Mouse (Mus musculus) CH12.LX (cell line): ENCODE measurements around the gene Tcte3. TPM values are rescaled to one million over a fixed set of nuclear protein-coding genes. Genes with fewer than 3 reads are reported as not detected.
"Not testable (repeated sequence)": the region's sequence is repeated elsewhere in the genome, so short reads cannot be mapped to it uniquely, and the experiment has no call there.

Experiments used
- DNase-seq: peaks from one replicate; pipeline ENCODE4 v3.0.0-alpha.2; 2013; ENCODE audit errors: extremely low read depth
- H3K27ac ChIP-seq: 2 replicates; pipeline ENCODE4 v1.5.1; 2012; ENCODE audit warnings: low read depth, mild to moderate bottlenecking, control low read depth, moderate library complexity; ENCODE audit not compliant: insufficient read depth
- H3K27me3 ChIP-seq: replicated peaks from 2 replicates; pipeline ENCODE3; 2012; ENCODE audit warnings: inconsistent platforms
- H3K36me3 ChIP-seq, 2 experiments: replicated peaks in 1 of 2; 2 replicates each; pipeline versions ENCODE3 to v1.6.1; 2012; ENCODE audit warnings: inconsistent platforms in 1 of 2, low read length in 1 of 2, mild to moderate bottlenecking in 1 of 2, mixed read lengths in 1 of 2, moderate library complexity in 1 of 2; ENCODE audit not compliant: control insufficient read depth in 1 of 2, insufficient read depth in 1 of 2
- H3K4me1 ChIP-seq, 2 experiments: 2 replicates each; pipeline ENCODE4 v1.6.1; 2012; ENCODE audit warnings: inconsistent platforms in 1 of 2, moderate library complexity in 1 of 2; ENCODE audit not compliant: insufficient read depth in 2 of 2, control insufficient read depth in 1 of 2
- H3K4me2 ChIP-seq: 2 replicates; pipeline ENCODE4 v1.6.1; 2012; ENCODE audit warnings: low read depth, mild to moderate bottlenecking, control low read depth; ENCODE audit not compliant: poor library complexity, insufficient read depth, severe bottlenecking
- H3K4me3 ChIP-seq, 3 experiments: fragments of 150-350 bp in 1 of 3; sonication (generic) in 1 of 3; replicated peaks in 1 of 3; 2 replicates each; pipeline versions ENCODE3 to v1.5.1; 2011 to 2012; ENCODE audit warnings: low read depth in 2 of 3, low read length in 2 of 3, mild to moderate bottlenecking in 2 of 3, moderate library complexity in 2 of 3, control low read depth in 1 of 3, improper control_type of control experiment in 1 of 3, inconsistent platforms in 1 of 3, mixed read lengths in 1 of 3; ENCODE audit not compliant: poor library complexity in 1 of 3
- H3K79me2 ChIP-seq: replicated peaks from 2 replicates; pipeline ENCODE4 v1.6.1; 2012; ENCODE audit warnings: mild to moderate bottlenecking, moderate library complexity; ENCODE audit not compliant: control insufficient read depth, poor library complexity, insufficient read depth, severe bottlenecking; ENCODE audit errors: extremely low read depth
- H3K9ac ChIP-seq: 2 replicates; pipeline ENCODE4 v1.6.1; 2012; ENCODE audit warnings: low read depth, mild to moderate bottlenecking, control low read depth, moderate library complexity; ENCODE audit not compliant: insufficient read depth
- H3K9me3 ChIP-seq: replicated peaks from 2 replicates; pipeline ENCODE3; 2012; ENCODE audit warnings: low read length, inconsistent platforms, mixed read lengths
- dilution Hi-C: fragments of 300-500 bp; cut with MboI; formaldehyde crosslinking; loops from 2 replicates; pipeline ENCODE4 v1.14.3; 2020; ENCODE audit warnings: low sequenced_read_pairs; ENCODE audit not compliant: extremely low pct_unique_long_range_greater_than_20kb, extremely low pct_ligation_motif_present
- in situ Hi-C: fragments of 300-500 bp; cut with MboI; formaldehyde crosslinking; loops from 3 replicates; pipeline ENCODE4 v1.14.3; 2019; ENCODE audit warnings: low sequenced_read_pairs, low pct_ligation_motif_present, low pct_unique_long_range_greater_than_20kb, mixed read lengths
- polyA plus RNA-seq: library from polyadenylated mRNA; unstranded; fragments of >175 nt; gene quantifications from 2 replicates; pipeline ENCODE4 v1.2.1, GENCODE M21; 2012; ENCODE audit warnings: low read depth; ENCODE audit not compliant: insufficient read length
- total RNA-seq, 2 experiments: library from RNA; depleted of rRNA; stranded (reverse); fragments of 300-350 nt in 1 of 2; fragments of >200 nt in 1 of 2; gene quantifications; 2 replicates each; pipeline ENCODE4 v1.2.3; 2012 to 2014

The Tcte3 gene
- total and polyA plus RNA-seq, 3 experiments, result 1.9 to 5.8 TPM; not detected in 1

GRCm38 (mm10) chr17:14993139-14993832 lies 48.0 kb downstream of the Tcte3 start:
- H3K27me3 ChIP-seq, H3K4me3 ChIP-seq, DNase-seq, H3K9me3 ChIP-seq, H3K4me1 ChIP-seq, H3K27ac ChIP-seq, H3K36me3 ChIP-seq, H3K4me2 ChIP-seq, H3K9ac ChIP-seq, in situ Hi-C loops, H3K79me2 ChIP-seq, dilution Hi-C loops: not testable (repeated sequence)

- dilution Hi-C loops, H3K4me2 ChIP-seq, in situ Hi-C loops, H3K4me1 ChIP-seq, H3K9me3 ChIP-seq, H3K27me3 ChIP-seq, H3K79me2 ChIP-seq, H3K4me3 ChIP-seq, H3K36me3 ChIP-seq, H3K9ac ChIP-seq, DNase-seq, H3K27ac ChIP-seq: not testable (repeated sequence)
Measured at GRCm38 (mm10) chr17:14992522-14993138, 48.7 kb downstream of the Tcte3 start.

GRCm38 (mm10) chr17:14990116-14990702 lies 51.1 kb downstream of the Tcte3 start:
- H3K4me3 ChIP-seq, in situ Hi-C loops, H3K36me3 ChIP-seq, H3K9me3 ChIP-seq, dilution Hi-C loops, H3K4me1 ChIP-seq, H3K27me3 ChIP-seq, H3K79me2 ChIP-seq, DNase-seq, H3K9ac ChIP-seq: not testable (repeated sequence)
- Histone ChIP-seq H3K4me2 (peak overlapping the region; percentile 29; the same call in 1 of the 2 replicates), H3K27ac (peak overlapping the region; percentile 73)

- in situ Hi-C loops, H3K79me2 ChIP-seq, H3K27ac ChIP-seq, H3K9me3 ChIP-seq, H3K27me3 ChIP-seq, H3K4me2 ChIP-seq, H3K4me1 ChIP-seq, DNase-seq, H3K36me3 ChIP-seq, dilution Hi-C loops: not testable (repeated sequence)
- peak within 1 kb of the TSS; percentile 48; the same call in 1 of the 2 replicates for H3K9ac ChIP-seq
- H3K4me3 ChIP-seq, result peak within 1 kb of the TSS in 1 of 3 experiments; percentile 34
Measured at GRCm38 (mm10) chr17:14978362-14979038, 62.8 kb downstream of the Tcte3 start, which contains the start of the genes 9030025P20Rik and Gm3417. Gene 9030025P20Rik (plus strand): TSS chr17:14978468. Gene Gm3417 (minus strand): TSS chr17:14978790.

- in situ Hi-C loops, H3K4me2 ChIP-seq, H3K4me1 ChIP-seq, DNase-seq, H3K36me3 ChIP-seq, H3K9me3 ChIP-seq, H3K27me3 ChIP-seq, dilution Hi-C loops, H3K79me2 ChIP-seq, H3K27ac ChIP-seq: not testable (repeated sequence)
- H3K4me3 ChIP-seq, result peak overlapping the region in 1 of 3 experiments; percentile 34
- peak overlapping the region; percentile 48; the same call in 1 of the 2 replicates for H3K9ac ChIP-seq
Measured at GRCm38 (mm10) chr17:14977718-14978361, 63.4 kb downstream of the Tcte3 start.
